12 mouse cellular contexts compared by ENCODE assay signal in the genomic region with DNA sequence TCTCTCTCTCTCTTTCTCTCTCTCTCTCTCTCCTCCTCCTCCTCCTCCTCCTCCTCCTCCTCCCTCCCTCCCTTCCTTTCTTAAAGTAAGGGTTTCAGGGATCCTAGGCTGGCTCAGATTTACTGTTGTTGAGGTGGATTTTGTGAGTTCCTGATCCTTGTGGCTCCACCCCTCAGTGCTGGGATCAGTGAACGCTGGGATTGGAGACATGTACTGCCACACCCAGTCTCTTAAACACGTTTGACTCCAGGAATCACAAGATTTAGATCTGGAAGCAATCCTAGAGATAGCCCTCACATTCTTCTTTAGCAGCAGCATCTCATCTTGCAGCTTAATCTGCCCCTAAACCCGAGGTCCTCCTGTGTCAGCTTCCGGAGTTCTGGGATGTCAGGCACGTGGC.
"Had no signal": no experiment of that assay in that cellular context is flagged by ENCODE, and none has a peak within 500 bp of the region (broad histone marks: within the 10 kb centered on the region; RNA-seq: fewer than 3 reads in every experiment).

No protein-coding gene starts in this region.

- H3K27ac ChIP-seq: liver, embryonic 15.5 days; neural tube, embryonic 15.5 days; stomach, postnatal 0 days had no signal

- H3K36me3 ChIP-seq: liver, embryonic 15.5 days had no signal

- H3K27me3 ChIP-seq: liver, embryonic 15.5 days; neural tube, embryonic 15.5 days had no signal

- H3K4me3 ChIP-seq: liver, embryonic 15.5 days; myocyte; neural tube, embryonic 15.5 days had no signal

- H3K9ac ChIP-seq: liver, embryonic 15.5 days; neural tube, embryonic 15.5 days had no signal

- H3K4me2 ChIP-seq: liver, embryonic 11.5 days; liver, embryonic 15.5 days; neural tube, embryonic 15.5 days had no signal

- H3K9me3 ChIP-seq: liver, embryonic 15.5 days; neural tube, embryonic 15.5 days had no signal

- H3K4me1 ChIP-seq: liver, embryonic 15.5 days had no signal

- DNase-seq: kidney, adult 8-10 months; kidney, postnatal 10 days; layer of hippocampus, postnatal 36 days; lung, adult 2 months; midbrain, embryonic 14.5 days; right cerebral cortex, adult 18-20 months; thymus, postnatal 4 days had no signal
